Mouse (Mus musculus): ENCODE data around the gene Rac3. TPM values are rescaled to one million over a fixed set of nuclear protein-coding genes. Genes with fewer than 3 reads are reported as not detected.
"Not testable (repeated sequence)": the region's sequence is repeated elsewhere in the genome, so short reads cannot be mapped to it uniquely, and the experiment has no call there.

Gene Rac3
- total RNA-seq, 2 experiments from 2014 or later = 12.7 to 17.4 TPM

GRCm38 (mm10) chr11:120727169-120727527 lies 5.9 kb downstream of the Rac3 start, which contains the start of gene Dcxr:
Gene Dcxr, minus strand, starts transcription at chr11:120727281.
- peak; percentile 53 to 77 for DNase-seq (ENCODE audit: low spot score in 2 of 2)

GRCm38 (mm10) chr11:120727564-120727963 lies 6.3 kb downstream of the Rac3 start:
- DNase-seq (ENCODE audit: low spot score in 2 of 2) = no peak

DNA sequence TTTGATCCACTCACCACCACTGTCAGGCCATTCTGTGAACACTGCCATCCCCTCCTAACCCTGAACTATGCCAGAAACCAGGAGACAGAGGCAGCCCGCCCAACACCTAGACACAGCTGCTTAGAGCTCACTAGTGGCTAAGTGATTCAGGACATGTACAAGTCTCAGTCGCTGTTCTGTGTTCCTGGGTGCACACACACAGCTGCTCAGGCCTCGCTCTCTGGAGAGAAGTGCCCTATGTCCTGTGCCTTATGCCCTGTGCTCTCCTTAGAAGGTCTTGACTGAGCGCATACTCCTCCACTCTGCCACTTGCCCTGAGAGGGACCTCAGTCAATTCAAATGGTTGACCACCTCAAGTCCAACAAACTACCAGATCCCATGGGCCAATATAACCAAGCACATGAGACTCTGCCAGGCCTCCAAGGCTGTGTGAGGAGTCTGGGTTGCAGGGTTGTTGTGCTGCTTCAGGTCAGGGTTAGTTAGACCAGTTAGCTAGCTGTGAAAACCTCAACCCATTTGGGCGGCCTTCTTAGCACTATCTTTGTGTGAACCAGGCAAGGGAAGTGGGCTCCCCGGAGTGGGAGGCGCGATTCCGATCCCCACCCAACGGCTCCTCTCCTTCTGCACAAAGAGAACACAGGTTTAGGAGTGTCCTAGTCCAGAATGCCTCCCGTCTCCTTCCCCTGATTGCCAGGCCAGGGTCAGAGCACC lies 7.4 kb downstream of the Rac3 start:
- DNase-seq (ENCODE audit: low spot score in 2 of 2) = no peak

- DNase-seq (ENCODE audit: low spot score in 2 of 2) = not testable (repeated sequence)
These were observed 8.3 kb downstream of the Rac3 start for GRCm38 (mm10) chr11:120729432-120730050.

- no peak for DNase-seq (ENCODE audit: low spot score in 2 of 2)
These were observed 9.1 kb downstream of the Rac3 start for GRCm38 (mm10) chr11:120730331-120730870.

- DNase-seq (ENCODE audit: low spot score in 2 of 2) = no peak
These were observed 10.1 kb downstream of the Rac3 start for GRCm38 (mm10) chr11:120731395-120731794.

DNA sequence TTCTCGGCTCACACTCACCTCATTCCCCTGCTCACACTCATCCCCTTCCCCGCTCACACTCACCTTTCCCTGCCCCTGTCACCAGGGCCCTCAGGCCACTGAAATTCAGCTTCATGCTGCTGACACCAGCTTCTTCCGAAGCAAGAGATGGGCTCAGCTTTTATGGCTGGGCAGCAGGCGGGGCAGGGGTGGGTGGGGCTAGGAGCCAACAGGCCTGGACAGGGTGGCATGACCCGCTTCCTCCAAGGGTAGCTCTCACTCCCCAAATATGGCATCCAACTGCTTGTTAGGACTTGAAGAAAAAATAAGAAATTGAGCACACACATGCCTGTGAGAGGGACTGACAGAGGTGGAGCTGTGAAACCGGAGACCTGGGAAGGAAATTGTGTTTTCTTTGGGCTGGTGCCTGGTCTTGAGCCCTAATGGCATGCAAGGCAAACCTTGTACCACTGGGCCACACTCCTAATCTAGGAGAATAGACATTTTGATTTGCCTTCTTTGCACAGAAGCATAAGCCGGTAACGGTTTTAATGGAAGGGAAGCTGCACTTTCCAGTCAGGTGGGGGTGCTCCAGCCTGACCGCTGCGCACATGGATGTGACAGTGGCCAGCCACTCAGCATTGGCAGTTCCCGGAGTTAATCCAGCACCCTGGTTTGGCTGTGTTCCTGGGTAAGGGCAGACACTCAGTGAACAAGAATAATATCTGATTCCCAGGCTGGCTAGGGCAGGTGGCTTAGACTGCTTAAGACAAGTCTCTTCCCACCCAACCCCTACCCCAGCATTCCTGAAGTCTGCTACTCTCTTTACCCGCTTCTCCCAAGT lies 10.8 kb downstream of the Rac3 start, which contains the start of gene Cbr2:
TSS of gene Cbr2 (minus strand) at position 257 of the 823 bp plus-strand sequence.
- DNase-seq (ENCODE audit: low spot score in 2 of 2) = no peak

- no peak for DNase-seq (ENCODE audit: low spot score in 2 of 2)
These were observed 12.3 kb downstream of the Rac3 start for GRCm38 (mm10) chr11:120733521-120733920.

DNA sequence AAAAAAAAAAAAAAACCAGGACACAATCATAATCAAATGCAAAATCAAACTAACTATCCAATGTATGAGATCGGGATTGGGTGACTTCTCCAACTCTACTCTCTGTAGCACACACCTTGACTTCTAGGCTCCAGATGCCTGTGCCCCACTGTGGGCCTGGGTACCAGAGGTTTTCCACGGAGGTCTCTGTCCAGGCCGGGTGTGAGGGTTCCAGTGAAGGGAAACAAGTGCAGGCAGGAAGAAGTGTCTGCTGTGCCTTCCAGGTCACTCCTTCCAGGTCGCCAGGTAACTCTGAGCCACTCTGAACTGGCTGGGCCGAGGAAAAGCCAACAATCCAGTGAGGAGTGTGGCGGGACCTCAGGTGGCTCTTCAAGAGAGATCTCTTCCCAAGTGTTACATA lies 15.2 kb downstream of the Rac3 start:
- DNase-seq (ENCODE audit: low spot score in 2 of 2) = no peak

GRCm38 (mm10) chr11:120740981-120741380 lies 19.7 kb downstream of the Rac3 start:
- no peak for DNase-seq (ENCODE audit: low spot score in 2 of 2)

DNA sequence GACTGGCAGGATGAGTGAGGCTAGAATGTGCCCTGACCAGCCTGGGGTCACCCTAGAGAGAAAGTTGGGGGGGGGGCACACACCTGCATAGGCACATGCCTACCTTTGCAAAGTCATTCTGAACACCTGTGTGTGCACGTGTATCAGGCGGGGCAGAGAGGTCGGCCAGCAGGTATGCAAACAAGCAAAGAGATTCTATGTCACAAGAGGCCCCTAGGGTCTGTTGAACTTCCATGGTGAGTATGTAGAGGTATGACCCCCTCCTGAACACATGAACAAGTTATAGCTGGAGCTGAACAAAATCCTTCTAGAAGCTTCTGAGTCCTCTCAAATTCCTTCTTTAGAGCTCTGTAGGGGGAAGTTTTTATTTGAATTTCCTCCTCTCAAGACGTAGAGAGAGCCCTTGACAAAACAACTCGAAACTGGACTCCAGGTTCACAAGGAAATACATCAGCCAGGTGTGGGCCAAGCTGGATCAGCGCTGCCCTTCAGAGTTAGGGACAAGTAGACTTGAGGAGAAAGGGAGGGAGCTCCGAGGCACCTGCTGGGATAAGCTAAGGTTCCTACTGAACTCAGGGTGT lies 22.9 kb downstream of the Rac3 start:
- DNase-seq (ENCODE audit: low spot score in 2 of 2) = no peak

- DNase-seq (ENCODE audit: low spot score in 2 of 2) = no peak
These were observed 26.7 kb downstream of the Rac3 start for GRCm38 (mm10) chr11:120747974-120748373.

- no peak for DNase-seq (ENCODE audit: low spot score in 2 of 2)
These were observed 28.2 kb downstream of the Rac3 start for GRCm38 (mm10) chr11:120749430-120749829.

GRCm38 (mm10) chr11:120751606-120752005 lies 30.3 kb downstream of the Rac3 start:
- DNase-seq (ENCODE audit: low spot score in 2 of 2) = no peak

GRCm38 (mm10) chr11:120760236-120760635 lies 39.0 kb downstream of the Rac3 start:
- DNase-seq (ENCODE audit: low spot score in 2 of 2) = no peak

GRCm38 (mm10) chr11:120761811-120762671 lies 40.8 kb downstream of the Rac3 start:
- no peak for DNase-seq (ENCODE audit: low spot score in 2 of 2)

GRCm38 (mm10) chr11:120762672-120763041 lies 41.4 kb downstream of the Rac3 start, which contains the start of gene Hmga1b:
Gene Hmga1b, plus strand, starts transcription at chr11:120762794.
- not testable (repeated sequence) for DNase-seq (ENCODE audit: low spot score in 2 of 2)

GRCm38 (mm10) chr11:120763121-120763999 lies 42.1 kb downstream of the Rac3 start:
- DNase-seq (ENCODE audit: low spot score in 2 of 2) = not testable (repeated sequence)

DNA sequence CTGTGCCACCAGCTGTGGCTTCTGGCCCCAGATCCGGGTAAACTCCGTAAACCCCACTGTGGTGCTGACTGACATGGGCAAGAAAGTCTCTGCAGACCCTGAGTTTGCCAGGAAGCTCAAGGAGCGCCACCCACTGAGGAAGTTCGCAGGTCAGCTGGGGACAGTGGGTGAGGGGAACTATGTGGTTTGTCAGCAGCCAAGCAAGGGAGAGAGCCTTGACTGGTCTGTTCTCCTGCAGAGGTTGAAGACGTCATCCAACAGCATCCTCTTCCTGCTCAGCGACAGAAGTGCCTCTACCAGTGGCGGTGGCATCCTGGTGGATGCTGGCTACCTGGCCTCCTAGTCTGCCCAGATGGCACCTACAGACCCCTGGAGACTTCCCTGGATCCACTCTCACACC lies 45.8 kb downstream of the Rac3 start:
- not testable (repeated sequence) for DNase-seq (ENCODE audit: low spot score in 2 of 2)

Measured in adrenal gland, postnatal 4 days (tissue).